Mouse (Mus musculus): ENCODE data around the gene 1600002K03Rik.

DNA sequence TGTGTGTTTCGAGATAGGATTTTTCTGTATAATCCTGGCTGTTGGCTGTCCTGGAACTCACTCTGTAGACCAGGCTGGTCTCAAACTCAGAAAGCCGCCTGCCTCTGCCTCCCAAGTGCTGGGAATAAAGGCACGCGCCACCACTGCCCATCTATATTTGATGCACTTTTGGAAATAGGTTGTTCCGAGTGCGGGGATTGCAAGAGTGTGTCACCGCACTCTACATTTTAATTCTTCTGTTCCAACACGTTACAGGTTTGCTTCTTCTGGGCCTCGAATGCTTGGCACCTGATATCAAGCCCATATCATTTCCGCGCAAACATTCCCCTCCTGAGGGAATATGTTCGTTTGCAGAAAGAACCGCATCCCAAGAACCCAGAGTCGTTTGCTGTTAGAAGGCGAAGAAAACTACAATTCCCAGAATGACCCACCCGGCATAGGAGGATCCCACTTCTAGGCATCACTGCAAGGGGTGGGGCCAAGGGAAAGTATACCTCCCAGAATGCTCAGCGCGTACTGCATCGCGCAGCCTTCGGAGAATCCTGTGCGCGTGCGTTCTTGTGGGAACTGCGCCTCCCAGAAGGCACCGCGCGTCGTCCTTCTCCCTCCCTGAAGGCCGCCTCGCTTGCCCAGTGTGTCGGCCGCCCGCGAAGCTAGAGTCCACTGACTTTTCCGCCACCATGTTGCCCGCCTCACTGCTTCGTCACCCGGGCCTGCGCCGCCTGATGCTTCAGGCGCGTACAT is 30.8 kb upstream of the 1600002K03Rik start:
- TF ChIP-seq POLR2A (IDR thresholded peaks at IDR 0.05; ENCODE audit: extremely low read depth, insufficient read depth, low read length) (peak; percentile 87), CTCF (IDR thresholded peaks at IDR 0.05; ENCODE audit: low read depth, low read length) (no peak)

Measured in liver, adult 2 months (tissue).